Mouse (Mus musculus) lung, postnatal 14 days (tissue): Measurements from ENCODE around the gene Pde6h.

Experiments used
- DNase-seq: peaks from one replicate; pipeline ENCODE4 v3.0.0; 2021

The Pde6h gene

GRCm38 (mm10) chr6:136913384-136914126 lies 10.1 kb upstream of the Pde6h start:
- peak; percentile 53 for DNase-seq

- no peak for DNase-seq
Observed at GRCm38 (mm10) chr6:136914234-136914633, 9.4 kb upstream of the Pde6h start.

- DNase-seq, result no peak
Observed at GRCm38 (mm10) chr6:136915721-136916395, 7.8 kb upstream of the Pde6h start.

GRCm38 (mm10) chr6:136917885-136918284 lies 5.7 kb upstream of the Pde6h start:
- DNase-seq, result no peak

- peak; percentile 88 for DNase-seq
Observed at GRCm38 (mm10) chr6:136920320-136921257, 3.0 kb upstream of the Pde6h start.

GRCm38 (mm10) chr6:136921601-136922000 lies 2.0 kb upstream of the Pde6h start:
- DNase-seq, result no peak

- no peak for DNase-seq
Observed at GRCm38 (mm10) chr6:136922080-136922479, 1.6 kb upstream of the Pde6h start, which contains the start of gene Erp27. Erp27 (minus strand) TSS chr6:136922180.

- DNase-seq, result no peak
Observed at GRCm38 (mm10) chr6:136922871-136923270, 761 bp upstream of the Pde6h start.

- no peak for DNase-seq
Observed at GRCm38 (mm10) chr6:136925049-136925448, 1.4 kb downstream of the Pde6h start.

- no peak for DNase-seq
Observed at GRCm38 (mm10) chr6:136927626-136928025, 4.0 kb downstream of the Pde6h start.

- DNase-seq, result peak; percentile 48
Observed at GRCm38 (mm10) chr6:136930677-136931076, 7.0 kb downstream of the Pde6h start.

- DNase-seq, result no peak
Observed at GRCm38 (mm10) chr6:136931246-136931645, 7.6 kb downstream of the Pde6h start.

- DNase-seq, result no peak
Observed at GRCm38 (mm10) chr6:136934068-136934467, 10.4 kb downstream of the Pde6h start.

- DNase-seq, result no peak
Observed at GRCm38 (mm10) chr6:136935233-136935632, 11.6 kb downstream of the Pde6h start.

- no peak for DNase-seq
Observed at GRCm38 (mm10) chr6:136936361-136936760, 12.7 kb downstream of the Pde6h start.

- DNase-seq, result no peak
Observed at GRCm38 (mm10) chr6:136937117-136937516, 13.5 kb downstream of the Pde6h start.

- DNase-seq, result no peak
Observed at GRCm38 (mm10) chr6:136938331-136939126, 14.9 kb downstream of the Pde6h start.

- no peak for DNase-seq
Observed at GRCm38 (mm10) chr6:136939326-136940187, 15.9 kb downstream of the Pde6h start.

- no peak for DNase-seq
Observed at GRCm38 (mm10) chr6:136940188-136940960, 16.7 kb downstream of the Pde6h start.
